Mouse (Mus musculus) right cerebral cortex, adult 18-20 months (tissue): ENCODE results near the gene Flt4.

Experiments
- DNase-seq: peaks from one replicate; pipeline ENCODE4 v3.0.0; 2022; ENCODE audit warnings: mixed read lengths

Flt4 gene

GRCm38 (mm10) chr11:49650113-49650993, 41.3 kb downstream of the Flt4 start:
- DNase-seq, result no peak

GRCm38 (mm10) chr11:49650994-49651761, 42.1 kb downstream of the Flt4 start:
- DNase-seq, result peak; percentile 71

GRCm38 (mm10) chr11:49651762-49652322, 42.8 kb downstream of the Flt4 start:
- DNase-seq, result no peak

GRCm38 (mm10) chr11:49652401-49653078, 43.5 kb downstream of the Flt4 start:
- peak; percentile 84 for DNase-seq

GRCm38 (mm10) chr11:49653079-49653408, 44.0 kb downstream of the Flt4 start:
- DNase-seq, result no peak

- DNase-seq, result no peak
Measured at GRCm38 (mm10) chr11:49654651-49655050, 45.6 kb downstream of the Flt4 start.

GRCm38 (mm10) chr11:49655501-49655900, 46.4 kb downstream of the Flt4 start:
- no peak for DNase-seq

GRCm38 (mm10) chr11:49658065-49658464, 49.0 kb downstream of the Flt4 start:
- DNase-seq, result no peak

GRCm38 (mm10) chr11:49658791-49659469, 49.9 kb downstream of the Flt4 start:
- no peak for DNase-seq

- no peak for DNase-seq
Measured at GRCm38 (mm10) chr11:49659470-49659799, 50.4 kb downstream of the Flt4 start.

GRCm38 (mm10) chr11:49662292-49662780, 53.3 kb downstream of the Flt4 start:
- DNase-seq, result no peak

- no peak for DNase-seq
Measured at GRCm38 (mm10) chr11:49663310-49663709, 54.2 kb downstream of the Flt4 start, which contains the start of gene Scgb3a1. TSS of gene Scgb3a1 (plus strand) at chr11:49663610.

- DNase-seq, result no peak
Measured at GRCm38 (mm10) chr11:49664262-49665140, 55.4 kb downstream of the Flt4 start.

- DNase-seq, result no peak
Measured at GRCm38 (mm10) chr11:49665462-49665861, 56.4 kb downstream of the Flt4 start.

GRCm38 (mm10) chr11:49673433-49673832, 64.4 kb downstream of the Flt4 start:
- no peak for DNase-seq

- DNase-seq, result no peak
Measured at GRCm38 (mm10) chr11:49684237-49684973, 75.3 kb downstream of the Flt4 start.

- no peak for DNase-seq
Measured at GRCm38 (mm10) chr11:49695013-49695412, 86.0 kb downstream of the Flt4 start.

- DNase-seq, result no peak
Measured at GRCm38 (mm10) chr11:49695695-49696094, 86.6 kb downstream of the Flt4 start.

GRCm38 (mm10) chr11:49696472-49696871, 87.4 kb downstream of the Flt4 start:
- no peak for DNase-seq

- DNase-seq, result no peak
Measured at GRCm38 (mm10) chr11:49697779-49698178, 88.7 kb downstream of the Flt4 start.

GRCm38 (mm10) chr11:49699079-49699478, 90.0 kb downstream of the Flt4 start:
- DNase-seq, result no peak
